Comparison of ENCODE assay signal across 20 mouse cellular contexts in genomic region chr10:71293245-71293644, GRCm38 (mm10). TPM values are rescaled to one million over a fixed set of nuclear protein-coding genes. Genes with fewer than 3 reads are reported as not detected.
DNase-seq lines count a peak whose midpoint lies in the region; TF ChIP-seq lines count a peak whose summit lies in the region.
"Had no signal": no experiment of that assay in that cellular context is flagged by ENCODE, and none has a peak within 500 bp of the region (broad histone marks: within the 10 kb centered on the region; RNA-seq: fewer than 3 reads in every experiment).

No protein-coding gene starts in this region.

- TF ChIP-seq CTCF in layer of hippocampus, adult 2 months (conservative IDR thresholded peaks at IDR 0.05), result peak; percentile 50

- no peak overlapping the region for H3K4me3 ChIP-seq in layer of hippocampus, adult 2 months
- H3K4me3 ChIP-seq: forebrain, embryonic 13.5 days; hindbrain, embryonic 10.5 days; kidney, embryonic 15.5 days; limb, embryonic 13.5 days; liver, embryonic 15.5 days; midbrain, embryonic 13.5 days; myocyte; neural tube, embryonic 15.5 days had no signal

- no peak for DNase-seq in layer of hippocampus, adult 2 months (ENCODE audit: low spot score in 2 of 2)
- no peak for DNase-seq in layer of hippocampus, adult 9-11 months
- DNase-seq in thymus, postnatal 4 days, result peak; percentile 19
- no peak for DNase-seq in thymus, postnatal 36 days
- peak; percentile 42 for DNase-seq in ZHBTc4 (ENCODE audit: low read depth, low spot score)
- DNase-seq in right cerebral cortex, postnatal 4 days, result no peak
- no peak for DNase-seq in left cerebral cortex, adult 8-10 months (ENCODE audit: low spot score in 2 of 2)
- DNase-seq: cerebellum, postnatal 14 days; heart, adult 11 months; lung, postnatal 4 days; right cerebral cortex, postnatal 25 days; thymus, adult 2 months had no signal

- H3K27ac ChIP-seq in layer of hippocampus, adult 2 months, result no peak overlapping the region
- H3K27ac ChIP-seq: forebrain, embryonic 13.5 days; hindbrain, embryonic 10.5 days; kidney, embryonic 15.5 days; limb, embryonic 13.5 days; liver, embryonic 15.5 days; midbrain, embryonic 13.5 days; neural tube, embryonic 15.5 days had no signal

RNA-seq across cellular contexts. Expression of gene Ube2d1, which starts 8.2 kb away (rescaled TPM):
- total RNA-seq in layer of hippocampus, adult 2 months (2021), result 10 to 100 TPM; 52.8 to 54.0 TPM
- 10 to 100 TPM; 44.2 to 53.7 (median 48.5) TPM for total RNA-seq in left cerebral cortex, adult 8-10 months (2022)

RNA-seq across cellular contexts. Expression of gene Cisd1, which starts 51.5 kb away (rescaled TPM):
- total RNA-seq in layer of hippocampus, adult 2 months (2021), result 100 to 1,000 TPM; 121 to 136 TPM
- 100 to 1,000 TPM; 121 to 129 (median 127) TPM for total RNA-seq in left cerebral cortex, adult 8-10 months (2022)

RNA-seq across cellular contexts. Expression of gene Ipmk, which starts 54.3 kb away (rescaled TPM):
- total RNA-seq in layer of hippocampus, adult 2 months (2021), result 10 to 100 TPM; 39.0 to 40.5 TPM
- 10 to 100 TPM; 25.8 to 31.7 (median 29.2) TPM for total RNA-seq in left cerebral cortex, adult 8-10 months (2022)

RNA-seq across cellular contexts. Expression of gene Tfam, which starts 55.2 kb away (rescaled TPM):
- 10 to 100 TPM; 44.9 to 47.2 TPM for total RNA-seq in layer of hippocampus, adult 2 months (2021)
- total RNA-seq in left cerebral cortex, adult 8-10 months (2022), result 10 to 100 TPM; 33.2 to 49.2 (median 37.5) TPM

Comparison
In these comparisons a context has a peak if more than half of its experiments do, and no peak if none do; other contexts are left out.
1. DNase-seq: peak in thymus, postnatal 4 days (single experiment) and ZHBTc4 (single experiment); none in layer of hippocampus, adult 2 months (0 of 2), layer of hippocampus, adult 9-11 months (single experiment), thymus, postnatal 36 days (0 of 2), right cerebral cortex, postnatal 4 days (single experiment) and left cerebral cortex, adult 8-10 months (0 of 2).